Mouse (Mus musculus) cerebellum, adult 2 months (tissue): ENCODE data around the gene Zc3hc1. TPM values are rescaled to one million over a fixed set of nuclear protein-coding genes. Genes with fewer than 3 reads are reported as not detected.

Source experiments
- DNase-seq, 2 experiments: peaks; one replicate each; pipeline ENCODE4 v3.0.0; 2021
- H3K27ac ChIP-seq: fragments of 200-500 bp; 2 replicates; pipeline ENCODE4 v1.5.1; 2012; ENCODE audit warnings: low read length, control low read depth, inconsistent platforms; ENCODE audit not compliant: insufficient read depth
- H3K27me3 ChIP-seq: fragments of 200-500 bp; 2 replicates; pipeline ENCODE4 v1.6.1; 2012; ENCODE audit warnings: inconsistent platforms, mild to moderate bottlenecking, low read length, moderate library complexity; ENCODE audit not compliant: control insufficient read depth, insufficient read depth
- H3K4me1 ChIP-seq: fragments of 200-500 bp; 2 replicates; pipeline ENCODE4 v1.6.1; 2011; ENCODE audit warnings: low read length; ENCODE audit not compliant: control insufficient read depth, insufficient read depth
- H3K4me3 ChIP-seq: fragments of 200-500 bp; replicated peaks from 2 replicates; pipeline ENCODE3; 2011; ENCODE audit warnings: mild to moderate bottlenecking, low read depth, low read length, control low read depth; ENCODE audit not compliant: insufficient read depth
- CTCF ChIP-seq: fragments of 200-500 bp; IDR thresholded peaks from 2 replicates; pipeline ENCODE4 v1.5.1; 2011; ENCODE audit warnings: low read depth, mild to moderate bottlenecking, control low read depth, low read length, moderate library complexity, borderline replicate concordance; ENCODE audit not compliant: insufficient read depth
- POLR2A ChIP-seq: fragments of 200-500 bp; IDR thresholded peaks from 2 replicates; pipeline ENCODE4 v1.6.1; 2011; ENCODE audit warnings: low read length, control low read depth, borderline replicate concordance; ENCODE audit not compliant: insufficient read depth
- WGBS: fragments of 180-500 bp; shearing (Covaris S2); methylation state at CpG from one replicate; pipeline ENCODE4 v1.1.7; 2018; 5-methylcytosine and 5-hydroxymethylcytosine counted together
- polyA plus RNA-seq: library from polyadenylated mRNA; depleted of rRNA; stranded (reverse); fragments of >200 nt; gene quantifications from 2 replicates; pipeline ENCODE4 v1.2.3, GENCODE M21; 2012; rRNA removed

Gene Zc3hc1
- polyA plus RNA-seq, 1 experiment, result 26.6 TPM

GRCm38 (mm10) chr6:30325932-30326501, 64.8 kb downstream of the Zc3hc1 start:
- no peak overlapping the region for H3K4me3 ChIP-seq
- no peaks in the 10 kb centered on the region for H3K27me3 ChIP-seq
- DNase-seq, result no peak
- no peak overlapping the region for H3K27ac ChIP-seq
- no peak for TF ChIP-seq CTCF
- TF ChIP-seq POLR2A, result no peak
- 85% methylated on average over 4 of the region's 4 CpGs for WGBS
- H3K4me1 ChIP-seq, result no peaks in the 10 kb centered on the region; the same call in 1 of the 2 replicates

- Histone ChIP-seq H3K27me3 (no peaks in the 10 kb centered on the region), H3K27ac (no peak overlapping the region), H3K4me1 (no peaks in the 10 kb centered on the region), H3K4me3 (no peak overlapping the region)
- 72% methylated on average over 4 of the region's 4 CpGs for WGBS
- no peak for TF ChIP-seq POLR2A
- no peak for TF ChIP-seq CTCF
- no peak for DNase-seq
These were observed 69.8 kb downstream of the Zc3hc1 start for GRCm38 (mm10) chr6:30321002-30321401.

GRCm38 (mm10) chr6:30319216-30319615, 71.6 kb downstream of the Zc3hc1 start:
- Histone ChIP-seq H3K4me3 (no peak overlapping the region), H3K27me3 (no peaks in the 10 kb centered on the region), H3K27ac (no peak overlapping the region), H3K4me1 (no peaks in the 10 kb centered on the region)
- DNase-seq, result no peak
- 87% methylated on average over 5 of the region's 5 CpGs for WGBS
- no peak for TF ChIP-seq POLR2A
- TF ChIP-seq CTCF, result no peak

Other genes with a start within 250 kb of the Zc3hc1 start
- 78.4 and 78.9 TPM in 2 replicates for gene Ube2h, start 86.5 kb downstream of the Zc3hc1 start, polyA plus RNA-seq
- 84.2 and 90.8 TPM in 2 replicates for gene Klhdc10, start 10.8 kb upstream of the Zc3hc1 start, polyA plus RNA-seq
- gene Tmem209, start 118.8 kb upstream of the Zc3hc1 start, polyA plus RNA-seq, result 33.9 and 36.7 TPM in 2 replicates
- gene Ssmem1, start 118.8 kb upstream of the Zc3hc1 start, polyA plus RNA-seq, result 0.08 and 0.17 TPM in 2 replicates
- gene Cpa2, start 150.6 kb upstream of the Zc3hc1 start, polyA plus RNA-seq, result 7.0 and 7.7 TPM in 2 replicates
- gene Cpa4, start 177.3 kb upstream of the Zc3hc1 start, polyA plus RNA-seq, result 0.14 and 0.16 TPM in 2 replicates
- 0.05 TPM in 1 of 2 replicates, not detected in the other for gene Cpa5, start 220.0 kb upstream of the Zc3hc1 start, polyA plus RNA-seq
- gene Cpa1, start 248.2 kb upstream of the Zc3hc1 start, polyA plus RNA-seq, result not detected in 2 replicates